Mouse (Mus musculus): ENCODE measurements around the gene 2410141K09Rik. TPM values are rescaled to one million over a fixed set of nuclear protein-coding genes. Genes with fewer than 3 reads are reported as not detected.
"Not testable (repeated sequence)": the region's sequence is repeated elsewhere in the genome, so short reads cannot be mapped to it uniquely, and the experiment has no call there.

The 2410141K09Rik gene
- not detected for total RNA-seq (2021)
- long read RNA-seq, experiment 1, result 0 reads
- long read RNA-seq, experiment 2, result 0 reads

DNA sequence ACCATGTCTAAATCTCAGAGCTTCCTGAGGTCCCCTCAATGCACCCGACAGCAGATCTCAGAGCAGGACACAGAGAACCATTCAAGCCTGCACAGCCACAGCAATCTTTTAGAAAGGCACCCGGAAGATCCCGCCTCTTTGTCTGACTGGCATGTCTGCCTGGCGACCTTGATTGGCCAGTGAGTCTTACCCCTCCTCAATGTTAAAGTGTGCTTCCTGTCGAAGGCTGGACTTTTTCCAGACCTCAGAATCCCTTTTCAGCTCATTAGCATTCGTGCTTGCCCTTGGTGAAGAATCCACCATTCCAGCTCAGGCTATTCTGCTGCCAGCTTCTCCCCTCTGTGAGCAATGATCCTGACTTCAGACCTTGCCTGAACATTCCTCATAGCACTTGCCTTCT is at the start of gene 2410141K09Rik:
Gene 2410141K09Rik, minus strand, starts transcription at position 101 of the 400 bp plus-strand sequence.
- H3K4me3 ChIP-seq; H3K27ac ChIP-seq; DNase-seq (ENCODE audit: low spot score in 2 of 2): not testable (repeated sequence)

GRCm38 (mm10) chr13:66426858-66427257 is 14.1 kb downstream of the 2410141K09Rik start:
- DNase-seq (ENCODE audit: low spot score in 2 of 2); H3K4me3 ChIP-seq; H3K27ac ChIP-seq: not testable (repeated sequence)

GRCm38 (mm10) chr13:66414962-66415361 is 26.0 kb downstream of the 2410141K09Rik start:
- H3K27ac ChIP-seq; DNase-seq (ENCODE audit: low spot score in 2 of 2); H3K4me3 ChIP-seq: not testable (repeated sequence)

Other genes starting within 250 kb of the 2410141K09Rik start
- not detected for gene Gm10772, start 213.5 kb downstream of the 2410141K09Rik start, total RNA-seq (2021)

Measured in layer of hippocampus, adult 2 months (tissue).